Mouse (Mus musculus) C2C12 (cell line): Measurements from ENCODE around the gene Smim17.

ENCODE experiments used
- CTCF ChIP-seq: IDR thresholded peaks from one replicate; pipeline ENCODE4 v1.5.1; 2011; ENCODE audit not compliant: control insufficient read depth, insufficient read depth, insufficient read length
- MAX ChIP-seq: IDR thresholded peaks from one replicate; pipeline ENCODE4 v1.6.1; 2011; ENCODE audit warnings: mild to moderate bottlenecking, control low read depth
- MYOG ChIP-seq: IDR thresholded peaks from one replicate; pipeline ENCODE4 v1.6.1; 2011; ENCODE audit not compliant: control insufficient read depth, insufficient read length; ENCODE audit errors: extremely low read depth
- USF1 ChIP-seq: IDR thresholded peaks from one replicate; pipeline ENCODE4 v1.6.1; 2011; ENCODE audit warnings: low read depth, mild to moderate bottlenecking, control low read depth, moderate library complexity

DNA sequence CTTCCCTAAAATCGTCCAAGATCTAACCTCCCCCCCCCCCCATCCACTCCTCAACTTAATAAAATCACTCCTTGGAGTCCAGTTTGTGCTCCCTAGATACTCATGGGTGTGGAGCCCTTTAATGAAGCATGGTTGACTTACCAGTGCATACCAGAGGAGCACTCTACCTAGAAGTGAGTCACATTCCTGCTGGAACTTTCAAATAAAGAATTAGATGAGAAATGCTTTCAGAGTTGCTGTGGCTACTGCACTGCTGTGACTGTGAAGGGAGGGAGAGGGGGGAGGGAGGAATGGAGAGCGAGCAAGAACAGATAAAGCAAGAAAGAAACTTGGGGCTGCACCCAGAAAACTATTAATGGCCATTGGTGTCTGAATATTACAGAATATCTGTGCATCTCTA is 42.7 kb downstream of the Smim17 start:
- TF ChIP-seq CTCF (no peak), USF1 (no peak), MYOG (no peak), MAX (no peak)
